Mouse (Mus musculus) brain, embryonic 14.5 days (tissue): ENCODE results near the gene Oas1a. TPM values are rescaled to one million over a fixed set of nuclear protein-coding genes. Genes with fewer than 3 reads are reported as not detected.

Source experiments
- DNase-seq: peaks from one replicate; pipeline ENCODE4 v3.0.0-alpha.2; 2011; ENCODE audit warnings: low read depth
- CTCF ChIP-seq: fragments of 200-500 bp; IDR thresholded peaks from 2 replicates; pipeline ENCODE4 v1.5.1; 2012; ENCODE audit warnings: inconsistent platforms, mild to moderate bottlenecking, moderate library complexity, borderline replicate concordance; ENCODE audit not compliant: insufficient read depth, insufficient read length; ENCODE audit errors: extremely low read depth
- POLR2A ChIP-seq: fragments of 200-500 bp; IDR thresholded peaks from 2 replicates; pipeline ENCODE4 v1.6.1; 2012; ENCODE audit warnings: mild to moderate bottlenecking, inconsistent platforms, borderline replicate concordance; ENCODE audit not compliant: poor library complexity, insufficient read depth, insufficient read length, severe bottlenecking; ENCODE audit errors: extremely low read depth
- polyA plus RNA-seq: library from polyadenylated mRNA; depleted of rRNA; stranded (reverse); fragments of >200 nt; gene quantifications from 2 replicates; pipeline ENCODE4 v1.2.3, GENCODE M21; 2012; rRNA removed

The Oas1a gene
- polyA plus RNA-seq, 1 experiment, result 0.56 TPM

GRCm38 (mm10) chr5:120849601-120850136 is 57.7 kb downstream of the Oas1a start:
- peak; percentile 71 for DNase-seq
- TF ChIP-seq CTCF (peak; percentile 67; the same call in 1 of the 2 replicates), POLR2A (no peak)

DNA sequence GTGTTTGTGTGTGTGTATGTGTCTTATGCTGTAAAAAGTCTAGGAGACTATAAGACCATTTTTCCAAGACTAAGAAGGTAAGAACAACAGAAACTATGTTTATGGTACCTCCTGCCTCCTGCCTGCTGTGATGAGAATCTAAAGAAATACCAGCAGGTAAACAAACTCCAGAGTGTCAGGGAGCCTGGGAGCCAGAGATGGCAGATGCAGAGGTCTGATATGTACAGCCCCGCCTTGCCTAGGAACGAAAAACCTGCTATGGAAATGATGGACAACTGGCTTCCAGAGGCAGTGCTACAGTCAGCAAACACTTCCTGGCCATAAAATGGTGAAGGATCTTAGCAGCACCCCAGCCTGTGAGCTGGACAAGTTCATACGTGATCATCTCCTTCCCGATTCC is 60.3 kb downstream of the Oas1a start, which contains the start of gene Oas1f:
Oas1f (plus strand) TSS at position 301 of the 400 bp plus-strand sequence.
- TF ChIP-seq POLR2A, result no peak
- no peak for TF ChIP-seq CTCF
- DNase-seq, result no peak

Other genes starting within 250 kb of the Oas1a start
- 119 and 150 TPM in 2 replicates for gene Dtx1, start 195.6 kb downstream of the Oas1a start, polyA plus RNA-seq
- 0.41 and 0.49 TPM in 2 replicates for gene Oas2, start 157.7 kb downstream of the Oas1a start, polyA plus RNA-seq
- gene Oas3, start 129.9 kb downstream of the Oas1a start, polyA plus RNA-seq, result 0.40 and 0.67 TPM in 2 replicates
- 0.10 and 0.19 TPM in 2 replicates for gene Oas1e, start 112.0 kb downstream of the Oas1a start, polyA plus RNA-seq
- 0.40 and 0.56 TPM in 2 replicates for gene Oas1c, start 95.0 kb downstream of the Oas1a start, polyA plus RNA-seq
- gene Oas1f, start 60.2 kb downstream of the Oas1a start, polyA plus RNA-seq, result not detected in 2 replicates
- not detected in 2 replicates for gene Oas1h, start 46.1 kb downstream of the Oas1a start, polyA plus RNA-seq
- 0.10 and 0.16 TPM in 2 replicates for gene Oas1g, start 19.9 kb downstream of the Oas1a start, polyA plus RNA-seq
- 0.11 TPM in 1 of 2 replicates, not detected in the other for gene Oas1d, start 7.0 kb upstream of the Oas1a start, polyA plus RNA-seq
- 21.8 and 31.1 TPM in 2 replicates for gene Rph3a, start 102.6 kb upstream of the Oas1a start, polyA plus RNA-seq